Mouse (Mus musculus) natural killer cell, adult 2 months (primary cell): ENCODE data around the gene Apaf1.

Source experiments
- DNase-seq, 2 experiments: peaks; one replicate each; pipeline ENCODE4 v3.0.0; 2022; ENCODE audit warnings: low spot score in 2 of 2

Apaf1 gene

DNA sequence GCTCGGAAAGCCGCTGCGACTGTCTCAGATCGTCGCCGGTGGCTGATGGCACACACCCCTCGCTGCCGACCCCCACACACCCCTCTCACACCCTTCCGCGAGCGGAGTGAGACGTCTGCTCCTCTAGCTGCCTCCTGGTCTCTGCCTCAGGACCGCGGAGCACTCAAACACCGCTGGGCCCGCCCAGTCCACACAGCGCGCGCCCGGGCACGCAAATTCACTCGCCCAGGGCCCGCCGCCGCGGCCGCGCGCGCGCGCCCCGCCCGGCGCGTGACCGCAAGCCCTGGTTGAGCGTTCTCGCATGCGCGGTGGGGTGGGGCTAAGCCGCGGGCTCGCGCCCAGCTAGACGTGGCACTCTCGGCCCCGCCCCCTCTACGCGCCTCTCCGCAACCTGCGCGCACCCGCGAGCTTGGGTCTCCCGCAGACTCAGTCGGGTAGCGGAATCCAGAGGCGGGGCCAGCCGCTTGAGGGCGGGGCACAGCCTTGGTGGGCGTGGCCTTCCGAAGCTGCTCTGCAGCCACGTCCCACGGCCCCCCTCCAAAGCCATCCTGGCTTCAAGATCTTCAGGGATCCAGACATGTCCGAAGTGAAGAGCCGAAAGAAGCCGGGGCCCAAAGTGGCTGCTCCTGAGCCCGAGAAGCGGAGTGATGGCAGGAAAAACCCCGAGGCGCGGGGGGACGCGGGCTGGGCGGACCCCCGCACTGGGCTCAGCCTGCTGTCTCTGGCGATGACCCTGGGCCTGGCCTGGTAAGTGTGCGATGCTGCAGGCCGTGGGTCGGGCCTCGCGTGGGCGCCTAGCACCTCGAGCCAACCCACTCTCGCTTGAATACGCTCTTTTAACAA lies at the start of gene Apaf1, which contains the start of gene Ikbip:
Gene Apaf1 (minus strand): TSS at position 221 of the 843 bp plus-strand sequence.
Gene Ikbip (plus strand): TSS at position 391 of the 843 bp plus-strand sequence.
- DNase-seq, result peak; percentile 99 to 100

DNA sequence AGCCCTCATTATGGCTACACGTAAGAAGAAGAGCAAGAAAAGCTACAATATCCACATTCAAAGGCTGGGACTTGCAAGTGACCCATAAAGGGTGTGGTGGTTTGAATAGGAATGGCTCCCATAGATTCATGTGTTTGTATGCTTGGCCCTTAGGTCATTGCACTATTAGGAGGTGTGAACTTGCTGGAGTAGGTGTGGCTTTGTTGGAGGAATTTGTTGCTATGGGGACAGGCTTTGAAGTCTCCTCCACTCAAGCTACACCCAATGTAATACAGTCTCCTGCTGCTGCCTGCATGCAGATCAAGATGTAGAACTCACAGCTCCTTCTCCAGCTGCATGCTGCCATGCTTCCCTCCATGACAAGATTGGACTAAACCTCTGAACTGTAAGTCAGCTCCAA lies 49.0 kb upstream of the Apaf1 start:
- no peak for DNase-seq

DNA sequence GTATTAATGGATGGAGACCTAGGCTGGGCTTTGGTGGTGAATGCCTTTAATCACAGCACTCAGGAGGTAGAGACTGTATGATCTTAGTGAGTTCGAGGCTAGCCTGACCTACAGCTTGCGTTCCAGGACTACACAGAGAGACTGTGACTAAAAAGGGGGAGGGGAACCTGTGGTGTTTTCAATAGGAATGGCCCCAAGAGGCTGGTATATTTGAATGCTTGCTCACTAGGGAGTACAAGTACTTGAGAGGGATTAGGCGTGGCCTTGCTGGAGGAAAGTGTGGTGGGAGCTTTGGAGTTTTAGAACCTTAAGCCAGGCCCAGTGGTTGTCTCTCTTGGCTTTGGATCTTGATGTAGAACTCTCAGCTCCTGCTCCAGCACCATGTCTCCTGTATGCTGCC lies 48.2 kb upstream of the Apaf1 start:
- DNase-seq, result no peak

DNA sequence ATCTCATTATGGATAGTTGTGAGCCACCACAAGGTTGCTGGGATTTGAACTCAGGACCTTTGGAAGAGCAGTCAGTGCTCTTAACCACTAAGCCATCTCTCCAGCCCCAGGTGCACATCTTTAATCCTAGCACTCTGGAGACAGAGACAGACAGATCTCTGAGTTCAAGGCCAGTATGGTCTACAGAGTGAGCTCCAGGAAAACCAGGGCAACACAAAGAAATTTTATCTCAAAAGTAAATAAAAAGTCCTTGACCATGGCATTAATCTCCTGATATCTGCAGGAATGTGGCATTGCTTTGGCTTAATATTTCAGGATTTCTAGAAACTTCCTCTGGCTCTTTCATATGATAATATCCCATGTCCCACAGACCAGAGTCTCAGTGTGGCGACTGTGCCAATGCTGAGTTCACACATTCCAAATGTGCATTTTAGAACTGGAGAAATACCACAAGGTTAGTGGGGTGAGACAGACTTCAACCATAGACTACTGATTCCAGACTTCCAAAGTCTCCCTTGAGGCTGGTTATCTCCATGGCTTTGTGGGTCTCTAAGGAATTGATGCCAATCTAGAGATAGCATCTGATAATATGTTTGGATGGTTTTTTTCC lies 46.1 kb upstream of the Apaf1 start:
- no peak for DNase-seq

DNA sequence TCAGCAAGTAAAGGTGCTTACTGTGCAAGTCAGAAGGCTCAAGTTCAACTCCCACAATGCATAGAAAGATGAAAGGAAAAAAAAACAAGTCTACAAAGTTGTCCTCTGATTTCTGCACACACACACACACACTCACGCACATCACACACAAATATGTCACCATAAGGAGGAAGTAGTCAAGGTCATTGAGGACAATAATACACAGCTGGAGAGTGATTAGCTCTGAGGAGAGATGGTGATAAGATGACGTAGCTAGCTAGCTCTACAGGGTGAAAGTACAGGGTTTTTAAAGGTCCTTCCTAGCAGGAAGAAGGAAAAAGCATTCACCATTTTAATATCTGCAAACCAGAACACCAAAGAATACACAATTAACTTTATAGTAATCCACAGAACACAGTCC lies 44.8 kb upstream of the Apaf1 start:
- DNase-seq, result no peak

DNA sequence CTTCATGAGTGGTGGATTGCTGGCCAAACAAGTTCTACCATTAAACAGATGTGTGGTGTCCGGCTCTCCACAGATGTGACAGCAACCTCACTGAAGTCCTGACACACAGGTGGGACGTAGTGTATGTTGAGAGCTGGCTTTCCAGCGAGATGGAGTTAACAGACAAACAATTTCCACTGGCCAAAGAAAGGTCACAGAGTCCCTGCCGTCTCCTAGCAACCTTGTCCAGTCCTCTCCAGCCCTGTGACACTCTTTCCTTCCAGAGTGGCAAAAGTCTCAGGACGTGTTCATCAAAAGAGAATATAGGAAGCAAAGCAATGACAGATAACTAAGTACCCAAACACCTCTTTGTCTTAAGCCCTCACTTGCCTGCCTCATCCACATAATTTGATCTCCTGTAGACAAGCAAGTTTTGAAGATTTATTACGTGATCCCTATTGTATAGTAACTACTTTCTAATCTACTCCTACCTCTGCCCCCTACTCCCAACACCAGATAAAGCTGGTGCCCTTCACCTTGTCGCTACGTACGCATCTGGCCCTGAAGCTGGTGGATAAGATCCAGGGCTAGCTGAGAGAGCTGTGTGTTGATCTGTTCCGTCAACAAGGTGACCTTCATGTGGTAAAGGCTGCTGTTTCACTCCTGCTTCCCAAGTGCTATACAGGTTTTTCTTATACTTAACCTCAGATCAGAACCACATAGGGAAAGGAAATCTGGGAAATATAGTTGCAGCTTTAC lies 44.2 kb upstream of the Apaf1 start:
- no peak for DNase-seq

DNA sequence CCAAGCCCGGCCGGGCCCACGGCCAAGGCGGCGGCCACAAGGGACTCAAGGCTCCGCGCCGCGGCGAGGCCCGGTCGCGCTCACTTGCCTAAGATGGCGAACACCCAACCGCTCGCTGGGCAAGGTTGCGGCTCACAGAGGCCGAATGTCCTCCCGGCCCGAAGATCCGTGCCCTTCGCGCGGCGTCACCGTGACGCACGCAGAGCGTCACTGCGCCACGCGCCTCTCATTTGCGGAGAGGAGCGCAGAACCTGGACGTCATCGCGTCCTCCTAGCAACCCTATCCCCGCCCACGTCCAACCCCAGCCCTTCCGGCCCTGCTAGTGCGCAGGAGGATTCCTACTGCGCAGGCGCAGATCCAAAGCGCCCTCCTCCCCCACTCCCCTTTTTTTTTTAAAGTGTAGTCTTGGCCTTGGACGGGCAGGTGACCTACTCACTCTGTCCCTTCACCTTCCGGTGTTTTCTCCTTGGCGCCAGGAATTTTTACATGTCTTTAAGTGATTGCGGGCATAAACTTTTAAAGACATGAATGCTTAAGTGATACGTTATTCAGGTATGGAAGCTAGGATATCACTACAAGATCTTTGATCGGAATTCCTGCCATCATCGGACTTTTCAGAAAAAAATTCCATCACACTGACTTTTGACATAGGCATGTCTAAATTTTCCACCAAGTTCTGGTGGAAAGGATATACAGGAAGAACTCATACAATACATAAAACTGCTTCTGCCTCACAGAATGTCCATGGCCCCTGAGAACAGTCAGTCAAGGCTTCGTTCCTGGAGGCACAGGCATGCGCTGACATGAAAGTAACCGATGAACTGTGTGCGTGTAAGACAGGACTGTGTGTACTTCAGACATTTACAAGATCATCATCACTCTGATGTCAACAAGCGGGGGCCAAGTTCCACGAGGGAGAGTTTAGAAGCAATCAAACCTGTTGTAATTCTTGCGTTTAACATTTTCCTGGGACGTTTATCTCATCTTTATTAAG lies 41.6 kb upstream of the Apaf1 start, which contains the start of gene Slc25a3:
Gene Slc25a3 (minus strand): TSS at position 232 of the 995 bp plus-strand sequence.
- DNase-seq, result peak; percentile 97 to 98

DNA sequence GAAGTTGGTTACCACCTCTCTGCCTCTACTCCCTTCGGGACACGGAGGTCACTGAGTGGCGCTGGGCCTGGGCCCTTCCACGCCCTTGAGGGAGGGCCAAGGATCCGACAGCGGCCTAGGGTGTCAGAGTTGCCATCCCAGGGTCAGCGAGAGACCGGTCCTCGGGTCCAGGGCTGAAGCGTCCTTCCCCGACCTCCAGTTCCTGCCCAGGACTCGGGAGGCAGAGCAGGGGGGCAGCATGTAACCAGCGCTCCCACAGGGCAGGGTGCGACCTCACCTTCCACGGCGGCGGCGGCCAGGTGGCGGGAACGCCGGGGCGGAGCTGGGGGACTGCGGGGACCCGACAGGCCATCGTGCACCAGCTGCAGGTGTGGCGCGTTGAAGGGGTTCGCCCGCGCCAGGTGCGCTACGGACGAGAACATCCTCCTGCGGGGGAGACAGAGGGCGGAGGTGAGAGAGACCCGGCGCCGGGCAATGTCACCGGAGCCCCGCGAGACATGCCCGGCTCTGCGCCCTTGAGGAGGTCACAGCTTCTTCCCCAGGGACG lies 40.8 kb upstream of the Apaf1 start:
- DNase-seq, result peak in 1 of 2 experiments; percentile 30

DNA sequence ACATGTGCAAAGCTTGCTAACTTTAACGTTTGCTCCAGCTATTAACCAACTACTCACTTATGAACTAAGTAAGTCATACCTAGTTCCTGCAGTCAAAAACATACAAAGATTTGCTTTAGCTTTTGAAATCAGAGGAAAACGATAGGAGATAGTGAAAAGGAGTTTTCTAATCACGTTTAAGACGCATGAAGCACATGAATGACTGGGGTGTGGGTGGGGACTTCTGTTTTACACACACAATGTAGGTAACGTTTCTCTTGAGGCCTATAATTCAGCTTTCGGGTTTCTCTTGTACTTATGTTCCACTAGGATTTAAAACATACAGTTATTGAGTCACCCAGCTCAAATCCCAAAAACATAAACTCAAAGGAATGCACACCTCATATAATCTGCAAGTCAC lies 40.1 kb upstream of the Apaf1 start:
- no peak for DNase-seq

DNA sequence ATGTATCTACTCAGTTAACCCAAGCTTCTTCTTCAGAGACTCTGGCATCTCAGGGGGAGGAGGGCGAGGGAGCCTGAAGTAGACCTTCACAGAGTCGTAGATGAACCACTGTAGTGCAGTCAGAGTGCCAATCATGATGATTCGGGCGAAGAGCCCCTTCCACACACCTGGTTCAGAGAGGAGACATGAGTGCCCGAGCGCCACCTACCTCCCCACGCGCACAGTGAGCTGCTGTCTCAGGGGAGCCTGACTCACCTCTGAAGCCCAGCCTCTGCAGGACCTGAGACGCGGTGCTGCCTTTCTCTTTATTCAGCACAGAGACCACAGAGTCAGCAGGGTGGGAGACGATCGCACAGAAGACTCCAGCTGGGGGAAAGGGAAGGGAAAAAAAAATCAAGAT lies 34.4 kb upstream of the Apaf1 start:
- DNase-seq, result no peak

DNA sequence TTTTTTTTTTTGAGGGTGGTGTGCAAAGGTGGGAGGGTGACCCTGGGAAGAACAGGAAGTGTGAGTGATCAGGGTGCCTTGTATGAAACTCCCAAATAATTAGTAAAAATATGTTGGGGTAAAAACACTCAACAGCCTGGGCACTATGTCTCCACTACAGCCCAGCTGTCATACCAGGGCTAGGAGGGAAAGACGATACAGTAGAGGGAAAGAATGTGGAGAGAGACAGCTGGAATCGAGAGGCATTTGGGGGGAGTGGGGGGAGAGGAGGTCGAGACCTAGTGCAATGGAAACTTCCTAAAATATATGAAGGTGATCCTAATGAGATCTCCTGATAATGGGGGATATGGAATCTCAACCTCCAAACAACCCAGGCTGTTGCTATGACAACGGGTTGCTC lies 27.3 kb upstream of the Apaf1 start:
- DNase-seq, result no peak

DNA sequence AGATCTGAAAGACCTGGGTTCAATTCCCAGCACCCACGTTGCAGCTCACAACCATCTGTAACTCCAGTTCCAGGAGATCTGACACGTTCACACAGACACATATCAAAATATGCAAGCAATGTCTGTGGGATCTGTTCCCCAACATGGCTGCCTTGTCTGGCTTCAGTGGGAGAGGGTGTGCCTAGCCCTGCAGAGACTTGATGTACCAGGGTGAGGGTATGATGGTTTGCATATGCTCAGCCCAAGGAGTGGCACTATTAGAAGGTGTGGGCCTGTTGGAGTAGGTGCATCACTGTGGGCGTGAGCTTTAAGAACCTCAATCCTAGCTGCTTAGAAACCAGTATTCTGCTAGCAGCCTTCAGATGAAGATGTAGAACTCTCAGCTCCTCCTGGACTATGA lies 23.4 kb upstream of the Apaf1 start:
- DNase-seq, result no peak

DNA sequence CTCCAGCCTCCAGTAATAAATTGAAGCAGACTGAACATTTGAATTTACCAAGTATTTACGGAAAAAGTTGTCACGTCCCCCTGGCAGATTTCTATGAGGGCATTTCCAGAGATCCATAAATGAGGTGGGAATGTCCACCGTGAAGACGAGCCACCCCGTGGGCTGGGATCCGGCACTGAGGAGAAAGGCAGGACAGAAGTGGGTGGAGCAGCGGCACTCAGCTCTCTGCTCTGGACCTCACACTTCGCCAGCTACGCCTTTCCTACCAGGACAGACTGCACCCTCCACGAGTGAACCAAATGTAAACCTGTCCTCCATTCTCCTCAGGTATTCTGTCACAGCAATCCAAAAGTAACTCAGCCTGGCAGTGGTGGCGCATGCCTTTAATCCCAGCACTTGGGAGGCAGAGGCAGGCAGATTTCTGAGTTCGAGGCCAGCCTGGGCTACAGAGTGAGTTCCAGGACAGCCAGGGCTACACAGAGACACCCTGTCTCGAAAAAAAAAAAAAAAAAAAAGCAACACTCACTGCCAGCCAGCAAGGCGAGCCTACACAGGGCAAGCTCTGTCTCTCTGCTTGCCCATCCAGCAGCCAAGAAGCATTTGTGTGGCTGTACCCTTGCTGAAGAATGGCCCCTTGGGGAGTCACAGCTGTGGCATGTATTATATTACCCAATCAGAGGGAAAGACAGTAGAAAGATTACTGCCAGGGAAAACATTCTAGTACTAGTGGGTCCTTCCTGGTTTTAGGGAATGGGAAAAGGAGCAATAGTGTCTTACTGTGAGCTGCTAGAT lies 20.4 kb upstream of the Apaf1 start:
- no peak for DNase-seq

DNA sequence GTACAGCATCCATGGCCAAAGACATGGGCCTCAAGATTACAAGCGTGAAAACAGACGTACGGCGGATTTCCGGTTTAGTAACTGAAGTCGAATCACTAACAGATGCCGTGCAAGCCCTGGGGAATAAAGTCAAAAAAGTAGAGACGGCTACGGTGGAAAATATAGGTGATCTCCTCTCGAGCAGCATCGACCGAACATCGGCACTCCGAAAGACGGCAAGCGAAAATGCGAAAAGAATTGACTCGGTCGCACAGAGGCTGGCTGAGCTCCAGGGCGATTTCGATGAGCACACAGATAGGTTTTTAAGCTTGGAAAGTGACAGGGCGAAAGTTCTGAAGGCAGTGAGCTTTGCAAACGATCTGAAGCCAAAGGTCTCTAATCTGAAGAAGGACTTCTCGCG lies 19.4 kb upstream of the Apaf1 start:
- no peak for DNase-seq

DNA sequence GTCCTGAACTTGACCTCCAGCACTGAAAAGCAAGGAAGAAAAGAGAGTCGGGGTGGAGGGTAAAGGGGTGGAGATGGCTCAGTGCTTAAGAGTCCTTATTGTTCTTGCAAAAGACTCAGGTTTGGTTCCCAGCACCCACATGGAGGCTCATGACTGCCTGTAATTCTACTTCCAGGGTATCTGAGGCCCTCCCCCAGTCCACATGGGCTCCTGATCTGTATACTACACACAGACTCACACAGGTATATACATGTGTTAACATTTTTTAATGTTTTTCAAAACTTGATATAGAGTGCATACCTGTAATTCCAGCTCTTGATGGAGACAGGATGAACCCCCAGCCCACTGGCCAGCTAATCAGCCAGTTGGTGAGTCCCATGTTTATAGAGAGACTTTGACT lies 17.5 kb upstream of the Apaf1 start:
- no peak for DNase-seq

DNA sequence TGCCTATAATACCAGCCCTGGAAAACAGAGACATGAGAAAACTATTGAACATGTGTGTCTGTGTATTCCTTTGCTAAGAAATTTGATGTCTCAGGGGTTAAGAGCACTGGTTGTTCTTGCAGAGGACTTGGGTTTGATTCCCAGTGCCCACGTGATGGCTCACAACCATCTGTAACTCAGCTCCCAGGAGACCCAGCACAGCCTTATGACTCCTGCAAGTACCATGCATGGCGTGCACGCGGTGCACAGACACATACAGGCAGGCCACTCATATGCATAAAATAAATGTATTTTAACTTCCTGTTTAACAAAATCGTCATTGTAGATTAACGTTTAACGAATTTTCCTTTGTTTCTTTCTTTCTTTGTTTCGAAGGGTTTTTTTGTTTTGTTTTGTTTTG lies 15.5 kb upstream of the Apaf1 start:
- DNase-seq, result no peak

DNA sequence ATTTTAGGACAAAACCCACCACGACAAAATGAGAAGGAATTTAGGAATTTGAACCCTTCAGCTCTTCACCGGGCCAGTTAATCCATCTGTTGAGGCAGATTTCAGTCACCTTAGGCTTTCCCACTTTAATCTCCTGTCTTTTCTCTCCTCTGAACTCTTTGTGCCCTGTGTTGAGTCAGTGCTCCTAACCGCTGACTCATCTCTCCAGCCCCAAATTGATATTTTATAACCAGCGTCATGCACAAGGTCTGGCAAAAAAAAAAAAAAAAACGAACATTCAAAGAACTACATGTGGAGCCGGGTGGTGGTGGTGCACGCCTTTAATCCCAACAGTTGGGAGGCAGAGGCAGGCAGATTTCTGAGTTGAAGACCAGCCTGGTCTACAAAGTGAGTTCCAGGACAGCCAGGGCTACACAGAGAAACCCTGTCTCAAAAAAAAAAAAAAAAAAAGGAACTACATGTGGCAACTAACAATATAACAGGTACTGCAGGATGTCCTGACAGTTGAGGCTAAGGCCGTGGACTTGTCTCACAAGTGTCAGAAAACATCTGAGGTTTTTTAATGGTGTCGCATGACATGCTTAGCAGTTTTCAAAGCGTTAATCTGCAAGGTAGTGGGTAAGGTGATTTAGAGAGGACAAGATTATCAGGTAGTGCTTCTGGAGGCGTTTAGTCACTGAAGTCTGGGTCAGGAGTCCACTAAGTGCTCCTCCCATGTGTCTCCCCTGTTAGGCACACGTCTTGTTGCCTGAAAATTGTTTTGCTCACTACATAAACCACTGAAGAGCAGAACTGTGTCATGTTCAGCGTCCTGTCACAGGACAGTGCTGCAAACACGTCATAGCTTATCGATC lies 11.9 kb upstream of the Apaf1 start:
- no peak for DNase-seq

DNA sequence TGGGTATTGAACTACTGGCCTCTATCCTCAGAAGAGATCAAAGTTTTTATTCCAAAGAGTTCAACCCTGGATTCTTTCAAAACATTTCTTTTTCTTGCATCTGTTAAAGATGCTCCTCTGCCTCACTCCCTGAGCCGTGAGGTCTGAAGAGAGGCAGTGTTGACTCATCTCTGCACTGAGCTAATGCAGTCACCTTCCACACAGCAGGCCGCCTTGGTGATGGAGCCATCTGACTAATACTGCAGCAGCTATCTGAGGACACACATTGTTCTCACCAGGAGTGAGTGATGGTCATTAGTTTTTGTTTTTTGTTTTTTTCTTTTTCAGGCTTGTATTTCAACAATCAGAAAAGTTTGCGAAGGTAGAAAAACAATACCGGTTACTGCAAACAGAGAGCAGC lies 10.2 kb upstream of the Apaf1 start:
- no peak for DNase-seq

DNA sequence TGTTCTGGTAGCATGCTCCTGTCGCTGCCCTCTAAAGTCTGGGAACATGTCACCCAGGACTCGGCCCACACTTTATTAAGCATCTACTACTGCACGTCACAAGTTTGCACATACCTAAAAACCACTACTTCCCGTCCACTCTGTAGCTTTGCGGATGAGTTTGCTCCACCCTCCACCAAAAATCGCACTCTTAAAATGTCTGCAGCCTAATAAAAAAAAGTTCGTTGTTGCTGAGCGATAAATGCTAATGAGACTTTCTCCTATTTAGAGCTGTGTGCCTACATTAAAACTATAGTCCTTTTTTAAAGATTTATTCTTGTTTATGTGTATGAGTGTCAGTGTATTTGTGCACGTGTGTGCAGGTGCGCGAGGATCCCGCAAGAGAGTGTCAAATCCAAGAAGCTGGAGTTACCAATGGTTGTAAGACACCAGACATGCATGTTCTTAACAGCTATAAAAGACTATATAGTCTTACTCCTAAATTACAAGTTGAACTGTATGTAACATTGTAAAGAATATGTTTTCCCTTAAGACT lies 890 bp upstream of the Apaf1 start:
- peak in 1 of 2 experiments; percentile 34 for DNase-seq
